Mouse (Mus musculus): ENCODE results near the gene Gm30737. TPM values are rescaled to one million over a fixed set of nuclear protein-coding genes. Genes with fewer than 3 reads are reported as not detected.
"Not testable (repeated sequence)": the region's sequence is repeated elsewhere in the genome, so short reads cannot be mapped to it uniquely, and the experiment has no call there.

Gene Gm30737
- not detected for total RNA-seq (2021)
- long read RNA-seq, experiment 1, result 0 reads
- long read RNA-seq, experiment 2, result 0 reads

- DNase-seq, result not testable (repeated sequence)
Observed at GRCm38 (mm10) chrY:14400410-14400809, at the start of gene Gm30737. TSS of gene Gm30737 (plus strand) at chrY:14400710.

Data from heart, adult 18-20 months (tissue).